In genomic region chr11:88820742-88821576, GRCm38 (mm10) we compare ENCODE assay signal across 9 mouse cellular contexts. TPM values are rescaled to one million over a fixed set of nuclear protein-coding genes. Genes with fewer than 3 reads are reported as not detected.
DNase-seq lines count a peak whose midpoint lies in the region; ATAC-seq and TF ChIP-seq lines count a peak whose summit lies in the region.
"Had no signal": no experiment of that assay in that cellular context is flagged by ENCODE, and none has a peak within 500 bp of the region (broad histone marks: within the 10 kb centered on the region; RNA-seq: fewer than 3 reads in every experiment).

No protein-coding gene starts in this region.

- H3K9me3 ChIP-seq in heart, embryonic 14.5 days (ENCODE audit: control insufficient read depth, low read length), result no peaks in the 10 kb centered on the region
- no peaks in the 10 kb centered on the region for H3K9me3 ChIP-seq in limb, embryonic 14.5 days (ENCODE audit: control insufficient read depth, low read length)
- H3K9me3 ChIP-seq in neural tube, embryonic 13.5 days, result no peaks in the 10 kb centered on the region

- peak; percentile 38 for ATAC-seq in heart, embryonic 14.5 days (ENCODE audit: insufficient number of reproducible peaks, insufficient read depth, low FRiP score, low read depth)
- no peak for ATAC-seq in limb, embryonic 14.5 days (ENCODE audit: low FRiP score, low read depth)
- peak; percentile 47 for ATAC-seq in neural tube, embryonic 13.5 days (ENCODE audit: low read depth)
- ATAC-seq: Patski had no signal

- no peaks in the 10 kb centered on the region for H3K27me3 ChIP-seq in thymus, adult 2 months (ENCODE audit: control insufficient read depth, insufficient read depth, low read length)
- H3K27me3 ChIP-seq in heart, embryonic 14.5 days (ENCODE audit: control insufficient read depth, insufficient read depth, low read length), result no peaks in the 10 kb centered on the region
- peaks cover 17% of the 10 kb centered on the region; the same call in 1 of the 2 replicates for H3K27me3 ChIP-seq in limb, embryonic 14.5 days (ENCODE audit: control insufficient read depth, insufficient read depth, low read length)
- peaks cover 3% of the 10 kb centered on the region; the same call in 1 of the 2 replicates for H3K27me3 ChIP-seq in neural tube, embryonic 13.5 days
- H3K27me3 ChIP-seq: Patski had no signal

- peak overlapping the region; percentile 48 for H3K9ac ChIP-seq in heart, embryonic 14.5 days (ENCODE audit: low read length)
- peak overlapping the region; percentile 31; the same call in 1 of the 2 replicates for H3K9ac ChIP-seq in limb, embryonic 14.5 days (ENCODE audit: low read depth, low read length, severe bottlenecking)
- H3K9ac ChIP-seq in neural tube, embryonic 13.5 days, result 0 out of 2 replicates have a peak overlapping the region, but pooled peaks have one; percentile 9

- no peaks in the 10 kb centered on the region for H3K36me3 ChIP-seq in thymus, adult 2 months (ENCODE audit: control insufficient read depth, insufficient read depth, low read length)
- H3K36me3 ChIP-seq in heart, embryonic 14.5 days (ENCODE audit: control insufficient read depth, insufficient read depth, low read length), result no peaks in the 10 kb centered on the region
- H3K36me3 ChIP-seq in limb, embryonic 14.5 days (ENCODE audit: control insufficient read depth, insufficient read depth, low read length), result no peaks in the 10 kb centered on the region
- H3K36me3 ChIP-seq in neural tube, embryonic 13.5 days, result no peaks in the 10 kb centered on the region

- no peak for TF ChIP-seq POLR2A in thymus, adult 2 months (IDR thresholded peaks at IDR 0.05; ENCODE audit: control insufficient read depth, extremely low read depth, insufficient read depth, low read length, poor library complexity)
- no peak for TF ChIP-seq POLR2A in limb, embryonic 14.5 days (IDR thresholded peaks at IDR 0.05; ENCODE audit: borderline replicate concordance, extremely low read depth, insufficient read depth, insufficient read length)

- H3K4me3 ChIP-seq in thymus, adult 2 months (ENCODE audit: control insufficient read depth, insufficient read depth, low read length), result no peak overlapping the region
- H3K4me3 ChIP-seq in heart, embryonic 14.5 days (ENCODE audit: control insufficient read depth in 1 of 2, insufficient read depth in 1 of 2, low read depth in 1 of 2, low read length in 2 of 2), result peak overlapping the region; percentile 8 to 31; a peak in 3 of 4 replicates
- H3K4me3 ChIP-seq in limb, embryonic 14.5 days (replicated peaks; ENCODE audit: low read length), result no peak overlapping the region; the same call in 1 of the 2 replicates
- no peak overlapping the region for H3K4me3 ChIP-seq in neural tube, embryonic 13.5 days
- no peak overlapping the region for H3K4me3 ChIP-seq in left cerebral cortex, adult 2 months

- no peak for TF ChIP-seq CTCF in thymus, adult 2 months (IDR thresholded peaks at IDR 0.05; ENCODE audit: borderline replicate concordance, control insufficient read depth, extremely low read depth, insufficient read depth, low read length, poor library complexity)
- TF ChIP-seq CTCF in left cerebral cortex, adult 2 months (IDR thresholded peaks at IDR 0.05), result no peak

- 77% methylated on average over 24 of the region's 24 CpGs for WGBS in thymus, adult 2 months
- 11% methylated on average over 24 of the region's 24 CpGs for WGBS in heart, embryonic 14.5 days
- 9% methylated on average over 24 of the region's 24 CpGs for WGBS in limb, embryonic 14.5 days
- 11% methylated on average over 24 of the region's 24 CpGs for WGBS in neural tube, embryonic 13.5 days

- DNase-seq in thymus, postnatal 14 days, result peak; percentile 19
- no peak for DNase-seq in thymus, adult 2 months
- peak; percentile 31 for DNase-seq in limb, embryonic 14.5 days (ENCODE audit: low spot score)
- no peak for DNase-seq in left cerebral cortex, adult 2 months (ENCODE audit: extremely low spot score in 1 of 2, low spot score in 2 of 2)
- DNase-seq in layer of hippocampus, adult 8-10 months (ENCODE audit: low spot score in 2 of 2), result no peak
- no peak for DNase-seq in urinary bladder, adult 18-20 months (ENCODE audit: low spot score in 2 of 2)

- intact Hi-C loops in left cerebral cortex, adult 2 months (cut with DNase I), result loop anchor here (2.0 to 10.0 kb wide), 4 partner anchors 269 to 854 kb away; partner anchors contain the start of gene Vezf1

- H3K4me2 ChIP-seq in heart, embryonic 14.5 days (ENCODE audit: low read length), result peak overlapping the region; percentile 59
- H3K4me2 ChIP-seq in limb, embryonic 14.5 days (replicated peaks; ENCODE audit: low read depth, low read length, severe bottlenecking), result no peak overlapping the region; the same call in 1 of the 2 replicates
- peak overlapping the region; percentile 22 for H3K4me2 ChIP-seq in neural tube, embryonic 13.5 days

- no peak overlapping the region for H3K27ac ChIP-seq in thymus, adult 2 months (ENCODE audit: control insufficient read depth, insufficient read depth, low read length)
- H3K27ac ChIP-seq in heart, embryonic 14.5 days (replicated peaks in 1 of 2; ENCODE audit: control insufficient read depth in 1 of 2, insufficient read depth in 1 of 2, low read depth in 2 of 2, low read length in 2 of 2), result peak overlapping the region; percentile 45 to 66
- no peak overlapping the region for H3K27ac ChIP-seq in limb, embryonic 14.5 days (replicated peaks; ENCODE audit: low read depth, low read length)
- peak overlapping the region; percentile 49 for H3K27ac ChIP-seq in neural tube, embryonic 13.5 days (replicated peaks)
- H3K27ac ChIP-seq in left cerebral cortex, adult 2 months, result no peak overlapping the region

- no peaks in the 10 kb centered on the region for H3K4me1 ChIP-seq in thymus, adult 2 months (replicated peaks; ENCODE audit: control insufficient read depth, insufficient read depth, low read length)
- H3K4me1 ChIP-seq in heart, embryonic 14.5 days (ENCODE audit: control insufficient read depth in 2 of 2, insufficient read depth in 2 of 2, low read length in 2 of 2), result peaks cover 6 to 22% of the 10 kb centered on the region in 2 experiments
- H3K4me1 ChIP-seq in limb, embryonic 14.5 days (ENCODE audit: control insufficient read depth, insufficient read depth, low read length), result peaks cover 5% of the 10 kb centered on the region; the same call in 1 of the 2 replicates
- peaks cover 29% of the 10 kb centered on the region for H3K4me1 ChIP-seq in neural tube, embryonic 13.5 days (replicated peaks)

RNA-seq across cellular contexts. Expression of gene Akap1, which starts 43.4 kb away (rescaled TPM):
- polyA plus RNA-seq in thymus, adult 2 months (2012; rRNA removed), result 33.6 and 41.3 TPM in 2 replicates
- polyA plus RNA-seq in heart, embryonic 14.5 days (2014; fragmentation: Nextera tagmentation; extraction: Ambion mirVana), result 40.5 and 42.0 TPM in 2 replicates
- 31.4 and 33.5 TPM in 2 replicates for polyA plus RNA-seq in limb, embryonic 14.5 days (2012; rRNA removed)
- 14.9 and 15.0 TPM in 2 replicates for polyA plus RNA-seq in limb, embryonic 14.5 days (2014; fragmentation: Nextera tagmentation; extraction: Ambion mirVana)
- 25.7 and 25.9 TPM in 2 replicates for polyA plus RNA-seq in neural tube, embryonic 13.5 days (2015; fragmentation: Nextera tagmentation; extraction: Ambion mirVana)
- total RNA-seq in left cerebral cortex, adult 2 months (2021), result 10 to 100 TPM; 39.8 to 40.1 TPM
- 10 to 100 TPM; 40.5 to 44.8 (median 41.6) TPM for total RNA-seq in layer of hippocampus, adult 8-10 months (2022)

Comparison
In these comparisons a context has a peak if more than half of its experiments do, and no peak if none do; other contexts are left out.
1. DNase-seq: peak in thymus, postnatal 14 days (single experiment) and limb, embryonic 14.5 days (single experiment); none in thymus, adult 2 months (single experiment), left cerebral cortex, adult 2 months (0 of 2), layer of hippocampus, adult 8-10 months (0 of 2) and urinary bladder, adult 18-20 months (0 of 2).
2. H3K27ac ChIP-seq: peak in heart, embryonic 14.5 days (2 of 2) and neural tube, embryonic 13.5 days (single experiment); none in thymus, adult 2 months (single experiment), limb, embryonic 14.5 days (single experiment) and left cerebral cortex, adult 2 months (single experiment).
3. H3K4me3 ChIP-seq: peak in heart, embryonic 14.5 days (2 of 2); none in thymus, adult 2 months (single experiment), limb, embryonic 14.5 days (single experiment), neural tube, embryonic 13.5 days (single experiment) and left cerebral cortex, adult 2 months (single experiment).
4. Peak in every context shown above with its lines, with median percentiles within 50 percentile points of each other: H3K9ac ChIP-seq.